Mouse (Mus musculus): Measurements from ENCODE around the gene Gsg1l. TPM values are rescaled to one million over a fixed set of nuclear protein-coding genes. Genes with fewer than 3 reads are reported as not detected.

Gsg1l gene
- polyA plus RNA-seq, 1 experiment: 0.58 TPM

DNA sequence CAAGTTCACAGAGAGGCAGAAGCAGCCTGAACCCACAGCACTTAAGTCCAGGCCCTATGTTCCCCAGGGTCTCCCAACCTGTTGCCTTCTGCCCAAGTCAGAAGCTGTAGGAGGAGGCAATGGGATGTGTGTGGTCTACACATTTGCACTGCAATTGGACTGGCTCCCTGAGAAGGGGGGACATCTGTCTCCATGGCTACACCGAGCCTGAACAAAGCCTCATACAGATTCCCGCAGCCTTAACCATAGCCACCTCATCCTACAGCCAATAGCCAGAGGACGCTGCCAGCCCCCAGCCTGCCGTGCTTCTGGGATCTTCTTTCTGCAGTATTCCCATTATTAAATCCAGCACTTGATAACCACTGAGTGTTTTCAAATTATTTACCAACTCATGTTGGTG is 20.0 kb downstream of the Gsg1l start:
- no peak for TF ChIP-seq FLI1 (IDR thresholded peaks at IDR 0.05; ENCODE audit: low read length)
- no peak for TF ChIP-seq GATA1 (IDR thresholded peaks at IDR 0.05; ENCODE audit: borderline replicate concordance, low read length)

DNA sequence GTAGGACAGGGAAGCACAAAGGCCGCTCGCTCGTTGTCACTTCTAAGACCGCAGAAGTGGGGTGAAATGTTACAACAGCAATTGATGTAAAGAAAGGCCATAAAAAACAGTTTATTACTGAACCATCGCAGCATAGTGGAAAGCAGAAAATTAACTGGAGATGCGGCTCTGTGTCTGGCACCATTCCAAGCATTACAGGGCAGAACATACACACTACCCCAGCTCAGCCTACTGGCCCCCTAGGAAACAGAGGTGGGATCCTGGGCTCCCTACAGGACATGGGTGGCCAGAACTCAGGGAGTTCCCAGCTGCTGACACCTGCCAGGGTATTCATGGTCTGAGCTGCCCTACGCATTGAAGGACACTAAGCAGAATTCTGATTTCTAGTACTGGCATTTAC is 23.3 kb downstream of the Gsg1l start:
- TF ChIP-seq GATA1 (IDR thresholded peaks at IDR 0.05; ENCODE audit: borderline replicate concordance, low read length): no peak
- TF ChIP-seq FLI1 (IDR thresholded peaks at IDR 0.05; ENCODE audit: low read length): no peak

More for the DNA sequence above, 20.0 kb downstream of the Gsg1l start:
- Histone ChIP-seq H3K4me3 (replicated peaks) (no peak overlapping the region), H3K9me3 (peaks cover 9% of the 10 kb centered on the region), H3K27me3 (replicated peaks) (peaks cover 86% of the 10 kb centered on the region), H3K36me3 (replicated peaks; ENCODE audit: low read length) (no peaks in the 10 kb centered on the region), H3K4me1 (no peaks in the 10 kb centered on the region)

DNA sequence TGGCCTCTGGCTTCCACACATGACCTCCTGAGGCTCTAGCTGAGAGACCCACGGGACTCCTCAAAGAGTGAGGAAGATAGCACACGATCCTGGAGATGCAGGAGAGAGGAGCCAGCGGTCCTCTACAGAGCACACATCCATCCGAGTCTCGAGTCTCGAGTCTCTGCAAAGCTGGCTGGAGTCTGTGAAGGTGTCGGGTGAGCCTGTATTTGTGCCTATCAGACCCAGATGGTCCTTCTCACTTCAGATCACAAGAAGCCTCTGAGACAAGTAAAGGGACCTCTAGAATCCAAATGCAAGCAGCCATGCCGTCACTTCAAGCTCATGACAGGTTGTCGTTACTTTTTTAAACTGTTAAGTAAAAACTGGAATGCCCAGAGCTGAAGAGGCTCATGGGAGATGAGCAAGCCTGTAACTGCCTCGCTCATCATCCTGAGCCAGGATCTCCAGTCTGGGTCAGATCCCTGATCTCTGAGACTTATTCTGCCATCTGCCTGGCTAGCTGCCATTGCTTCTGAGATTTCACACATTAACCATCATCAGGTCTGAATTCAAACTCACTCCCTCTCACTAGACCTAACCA is 24.8 kb downstream of the Gsg1l start:
- Histone ChIP-seq H3K9me3 (no peaks in the 10 kb centered on the region), H3K27me3 (replicated peaks) (peaks cover 95% of the 10 kb centered on the region), H3K4me1 (no peaks in the 10 kb centered on the region), H3K4me3 (replicated peaks) (no peak overlapping the region), H3K36me3 (replicated peaks; ENCODE audit: low read length) (no peaks in the 10 kb centered on the region)
- TF ChIP-seq GATA1 (IDR thresholded peaks at IDR 0.05; ENCODE audit: borderline replicate concordance, low read length) (no peak), FLI1 (IDR thresholded peaks at IDR 0.05; ENCODE audit: low read length) (no peak)

More for the DNA sequence above, 23.3 kb downstream of the Gsg1l start:
- H3K9me3 ChIP-seq: no peaks in the 10 kb centered on the region
- no peaks in the 10 kb centered on the region for H3K4me1 ChIP-seq
- H3K36me3 ChIP-seq (replicated peaks; ENCODE audit: low read length): no peaks in the 10 kb centered on the region
- peaks cover 91% of the 10 kb centered on the region for H3K27me3 ChIP-seq (replicated peaks)
- no peak overlapping the region for H3K4me3 ChIP-seq (replicated peaks)

DNA sequence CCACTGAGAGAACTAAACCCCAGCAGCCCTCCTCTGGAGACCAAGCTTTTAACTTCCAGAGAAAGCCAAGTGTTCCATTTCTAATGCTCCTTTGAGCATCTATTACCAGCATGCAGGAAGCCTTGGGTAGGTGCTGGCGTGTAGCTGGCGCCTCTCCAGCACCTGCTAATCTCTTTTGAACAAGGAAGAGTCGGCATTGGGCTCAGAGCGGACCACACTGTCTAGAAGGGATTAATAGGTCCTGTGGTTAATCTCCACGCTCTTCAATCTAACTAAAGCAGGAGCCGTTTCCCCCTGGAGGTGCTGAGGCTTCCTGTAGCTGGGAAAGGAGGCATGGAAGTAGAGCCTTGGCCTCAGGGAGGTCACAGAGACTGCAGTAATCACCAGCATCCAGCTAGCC is 27.6 kb downstream of the Gsg1l start:
- TF ChIP-seq GATA1 (IDR thresholded peaks at IDR 0.05; ENCODE audit: borderline replicate concordance, low read length): no peak
- TF ChIP-seq FLI1 (IDR thresholded peaks at IDR 0.05; ENCODE audit: low read length): no peak
- Histone ChIP-seq H3K36me3 (replicated peaks; ENCODE audit: low read length) (no peaks in the 10 kb centered on the region), H3K4me3 (replicated peaks) (no peak overlapping the region), H3K9me3 (no peaks in the 10 kb centered on the region), H3K4me1 (peaks cover 4% of the 10 kb centered on the region; the same call in 1 of the 2 replicates), H3K27me3 (replicated peaks) (peaks cover 98% of the 10 kb centered on the region)

DNA sequence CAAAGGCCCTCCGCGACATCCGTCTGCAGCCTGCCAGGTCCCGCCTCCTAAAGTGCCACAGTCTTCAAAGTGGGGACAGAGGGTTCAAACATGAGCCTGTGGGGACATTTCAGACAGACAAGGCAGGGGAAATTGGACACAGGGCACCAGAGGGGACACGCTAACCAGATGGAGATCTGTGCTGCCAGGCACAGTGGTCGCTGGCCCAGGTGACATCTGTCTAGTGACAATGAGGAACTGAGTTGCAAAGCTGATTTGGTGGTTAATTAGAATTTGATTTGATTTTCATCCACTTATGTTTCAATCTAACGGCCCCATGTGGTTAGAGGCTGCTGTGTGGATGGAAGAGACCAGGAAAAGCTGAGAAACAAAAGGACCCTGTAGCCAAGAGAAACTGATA is 28.6 kb downstream of the Gsg1l start:
- Histone ChIP-seq H3K36me3 (replicated peaks; ENCODE audit: low read length) (no peaks in the 10 kb centered on the region), H3K4me3 (replicated peaks) (no peak overlapping the region), H3K9me3 (no peaks in the 10 kb centered on the region), H3K27me3 (replicated peaks) (peaks cover 98% of the 10 kb centered on the region), H3K4me1 (peaks cover 4% of the 10 kb centered on the region; the same call in 1 of the 2 replicates)
- TF ChIP-seq GATA1 (IDR thresholded peaks at IDR 0.05; ENCODE audit: borderline replicate concordance, low read length) (no peak), FLI1 (IDR thresholded peaks at IDR 0.05; ENCODE audit: low read length) (no peak)

DNA sequence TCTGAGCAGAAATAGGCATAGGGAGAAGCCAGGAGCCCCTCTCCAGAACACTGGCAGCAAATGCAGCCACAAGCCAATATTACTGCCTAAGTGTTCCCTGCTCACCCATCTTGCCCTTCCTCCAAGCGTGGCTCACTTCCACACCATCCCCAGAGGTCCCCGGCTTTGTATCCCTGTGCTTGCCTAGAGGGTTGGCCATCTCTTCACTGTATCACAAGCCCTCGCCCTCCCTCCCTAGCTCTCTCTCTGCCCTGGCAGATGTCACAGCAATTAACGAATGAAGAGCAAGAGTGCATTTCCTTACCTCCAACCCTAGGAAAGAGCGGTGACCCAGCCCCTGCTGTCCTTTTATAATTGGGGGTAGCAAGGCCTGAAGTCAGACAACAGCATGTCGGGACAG is 30.3 kb downstream of the Gsg1l start:
- no peak for TF ChIP-seq FLI1 (IDR thresholded peaks at IDR 0.05; ENCODE audit: low read length)
- TF ChIP-seq GATA1 (IDR thresholded peaks at IDR 0.05; ENCODE audit: borderline replicate concordance, low read length): no peak
- Histone ChIP-seq H3K9me3 (no peaks in the 10 kb centered on the region), H3K36me3 (replicated peaks; ENCODE audit: low read length) (no peaks in the 10 kb centered on the region), H3K4me3 (replicated peaks) (no peak overlapping the region), H3K27me3 (replicated peaks) (peaks cover 99% of the 10 kb centered on the region), H3K4me1 (peaks cover 4% of the 10 kb centered on the region; the same call in 1 of the 2 replicates)

DNA sequence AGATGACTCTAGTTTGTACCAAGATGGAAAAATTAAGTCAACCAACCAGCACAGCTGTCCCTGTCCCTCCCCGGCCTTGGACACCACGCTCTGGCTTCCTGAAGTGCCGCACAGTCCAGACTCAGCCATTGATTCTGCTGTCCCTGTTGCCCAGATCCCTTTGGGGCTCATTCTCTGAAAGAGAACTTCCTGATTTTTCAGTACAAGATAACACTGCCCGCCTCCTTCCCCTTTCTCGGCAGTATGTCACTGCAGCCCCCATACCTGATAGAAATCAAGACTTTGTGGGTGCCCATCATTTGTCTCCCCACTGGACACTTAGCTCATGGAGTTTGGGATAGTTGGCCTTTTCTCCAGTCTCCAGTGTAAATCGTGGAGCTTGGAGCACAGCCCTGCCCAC is 37.1 kb downstream of the Gsg1l start:
- peaks cover 33% of the 10 kb centered on the region for H3K4me1 ChIP-seq
- H3K4me3 ChIP-seq (replicated peaks): peak overlapping the region; percentile 26
- no peaks in the 10 kb centered on the region for H3K36me3 ChIP-seq (replicated peaks; ENCODE audit: low read length)
- H3K9me3 ChIP-seq: peaks cover 12% of the 10 kb centered on the region
- TF ChIP-seq GATA1 (IDR thresholded peaks at IDR 0.05; ENCODE audit: borderline replicate concordance, low read length) (no peak), FLI1 (IDR thresholded peaks at IDR 0.05; ENCODE audit: low read length) (no peak)
- peaks cover 55% of the 10 kb centered on the region for H3K27me3 ChIP-seq (replicated peaks)

DNA sequence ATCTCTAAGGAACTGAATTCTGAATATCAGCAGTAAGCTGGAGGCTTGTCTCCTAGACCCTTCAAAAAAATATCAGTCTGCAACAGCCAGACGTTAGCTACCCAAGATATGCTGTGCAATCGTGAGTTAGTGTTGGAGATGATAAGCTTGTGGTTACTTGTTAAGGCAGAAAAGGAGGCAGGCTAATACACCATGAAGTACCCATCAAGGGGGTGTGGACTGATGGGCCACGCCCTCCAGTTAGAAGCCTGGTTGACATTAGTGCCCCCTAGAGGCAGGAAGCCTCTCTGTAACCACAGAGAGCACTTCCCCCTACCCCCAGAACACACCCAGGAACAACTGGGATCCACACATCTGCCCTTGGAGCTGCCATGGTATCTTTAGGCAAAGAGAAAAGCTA is 39.9 kb downstream of the Gsg1l start:
- Histone ChIP-seq H3K9me3 (peaks cover 12% of the 10 kb centered on the region), H3K4me1 (peaks cover 54% of the 10 kb centered on the region), H3K27me3 (replicated peaks) (peaks cover 38% of the 10 kb centered on the region), H3K4me3 (replicated peaks) (no peak overlapping the region), H3K36me3 (replicated peaks; ENCODE audit: low read length) (no peaks in the 10 kb centered on the region)
- TF ChIP-seq GATA1 (IDR thresholded peaks at IDR 0.05; ENCODE audit: borderline replicate concordance, low read length) (no peak), FLI1 (IDR thresholded peaks at IDR 0.05; ENCODE audit: low read length) (no peak)

DNA sequence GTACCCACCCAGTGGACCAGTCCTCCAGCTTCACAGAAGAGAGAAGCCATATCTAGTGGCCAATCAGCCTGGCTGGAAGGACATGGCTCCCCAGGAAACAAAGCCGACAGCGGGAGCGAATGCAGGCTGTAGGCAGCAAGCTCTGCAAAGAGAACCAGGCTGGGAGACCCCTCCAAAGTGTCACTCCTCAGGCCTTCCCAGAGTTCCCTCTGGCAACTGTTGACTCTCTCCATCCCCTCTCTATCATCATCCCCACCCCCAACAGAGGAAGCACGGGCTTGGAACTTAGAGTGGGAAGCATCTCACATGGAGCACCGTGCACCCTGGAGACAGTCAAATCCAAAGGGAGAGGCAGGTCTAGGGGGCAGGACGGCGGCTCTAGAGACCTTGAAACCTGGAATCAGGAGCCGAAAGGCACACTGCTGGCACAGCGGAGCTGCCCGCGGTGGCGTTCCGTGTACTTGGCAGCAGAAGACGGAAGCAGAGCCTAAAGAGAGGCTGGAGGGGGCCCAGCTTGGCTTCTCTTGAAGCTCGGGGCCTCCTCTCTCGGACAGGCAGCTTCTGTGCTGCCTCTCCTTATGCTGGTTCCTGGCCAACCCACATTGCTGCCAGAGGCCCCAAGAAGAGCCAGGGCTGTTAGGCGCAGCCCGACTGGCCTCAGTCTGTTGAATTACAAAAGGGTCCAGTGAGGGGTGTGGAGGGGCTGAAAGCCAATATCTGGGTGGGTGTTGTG is 41.3 kb downstream of the Gsg1l start:
- peaks cover 12% of the 10 kb centered on the region for H3K9me3 ChIP-seq
- H3K4me3 ChIP-seq (replicated peaks): no peak overlapping the region
- no peak for TF ChIP-seq FLI1 (IDR thresholded peaks at IDR 0.05; ENCODE audit: low read length)
- no peak for TF ChIP-seq GATA1 (IDR thresholded peaks at IDR 0.05; ENCODE audit: borderline replicate concordance, low read length)
- peaks cover 60% of the 10 kb centered on the region for H3K4me1 ChIP-seq
- peaks cover 31% of the 10 kb centered on the region for H3K27me3 ChIP-seq (replicated peaks)
- no peaks in the 10 kb centered on the region for H3K36me3 ChIP-seq (replicated peaks; ENCODE audit: low read length)

DNA sequence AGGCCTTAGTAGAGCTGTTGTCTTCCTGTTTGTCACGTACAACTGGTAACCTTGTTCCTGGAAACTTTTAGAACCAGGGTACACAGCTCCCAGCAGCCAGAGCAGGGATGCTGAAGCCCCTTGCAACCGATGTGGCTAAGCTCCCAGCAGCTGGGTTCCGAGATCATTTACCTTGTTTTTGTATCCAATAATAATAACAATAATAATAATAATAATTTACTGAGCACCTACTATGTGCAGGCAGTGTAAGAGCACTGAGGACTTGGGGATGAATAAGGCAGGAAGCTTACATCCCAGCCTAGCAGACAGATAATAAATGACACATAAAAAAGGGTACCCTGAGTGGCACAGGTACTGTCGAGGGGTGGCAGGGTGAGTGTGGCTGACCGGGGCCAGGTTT is 42.4 kb downstream of the Gsg1l start:
- no peak for TF ChIP-seq FLI1 (IDR thresholded peaks at IDR 0.05; ENCODE audit: low read length)
- TF ChIP-seq GATA1 (IDR thresholded peaks at IDR 0.05; ENCODE audit: borderline replicate concordance, low read length): no peak
- no peaks in the 10 kb centered on the region for H3K36me3 ChIP-seq (replicated peaks; ENCODE audit: low read length)
- peaks cover 63% of the 10 kb centered on the region for H3K4me1 ChIP-seq
- no peak overlapping the region for H3K4me3 ChIP-seq (replicated peaks)
- peaks cover 24% of the 10 kb centered on the region for H3K27me3 ChIP-seq (replicated peaks)
- H3K9me3 ChIP-seq: peaks cover 5% of the 10 kb centered on the region
